Comparison of ENCODE assay signal across 28 mouse cellular contexts in genomic region chr4:46605451-46605850, GRCm38 (mm10).
"Had no signal": no experiment of that assay in that cellular context is flagged by ENCODE, and none has a peak within 500 bp of the region (broad histone marks: within the 10 kb centered on the region; RNA-seq: fewer than 3 reads in every experiment).

No protein-coding gene starts in this region.

- H3K9ac ChIP-seq: embryonic facial prominence, embryonic 15.5 days; forebrain, embryonic 12.5 days; forebrain, embryonic 13.5 days; forebrain, embryonic 15.5 days; forebrain, postnatal 0 days had no signal

- H3K27ac ChIP-seq: embryonic facial prominence, embryonic 12.5 days; embryonic facial prominence, embryonic 13.5 days; embryonic facial prominence, embryonic 15.5 days; forebrain, embryonic 10.5 days; forebrain, embryonic 12.5 days; forebrain, embryonic 13.5 days; forebrain, embryonic 15.5 days; gastrocnemius, adult 2 months; heart, adult 2 months had no signal

- ATAC-seq: forebrain, embryonic 13.5 days; forebrain, embryonic 14.5 days; forebrain, embryonic 15.5 days; forebrain, embryonic 16.5 days; forebrain, postnatal 0 days had no signal

- H3K4me2 ChIP-seq: embryonic facial prominence, embryonic 12.5 days; embryonic facial prominence, embryonic 13.5 days; embryonic facial prominence, embryonic 15.5 days; forebrain, embryonic 12.5 days; forebrain, embryonic 13.5 days; forebrain, embryonic 15.5 days had no signal

- H3K4me3 ChIP-seq: embryonic facial prominence, embryonic 10.5 days; embryonic facial prominence, embryonic 12.5 days; embryonic facial prominence, embryonic 13.5 days; embryonic facial prominence, embryonic 15.5 days; erythroblast, embryonic 14.5 days; forebrain, embryonic 10.5 days; forebrain, embryonic 12.5 days; forebrain, embryonic 13.5 days; forebrain, embryonic 15.5 days; gastrocnemius, adult 2 months; heart, adult 2 months had no signal

- H3K36me3 ChIP-seq: embryonic facial prominence, embryonic 10.5 days; embryonic facial prominence, embryonic 12.5 days; embryonic facial prominence, embryonic 13.5 days; embryonic facial prominence, embryonic 15.5 days; forebrain, embryonic 10.5 days; forebrain, embryonic 12.5 days; forebrain, embryonic 15.5 days had no signal

- H3K9me3 ChIP-seq: embryonic facial prominence, embryonic 10.5 days; embryonic facial prominence, embryonic 12.5 days; embryonic facial prominence, embryonic 13.5 days; embryonic facial prominence, embryonic 15.5 days; forebrain, embryonic 10.5 days; forebrain, embryonic 12.5 days; forebrain, embryonic 13.5 days; forebrain, embryonic 15.5 days had no signal

- DNase-seq: cerebellum, adult 2 months; cerebellum, adult 8-10 months; cerebellum, adult 9-10 months; cerebellum, adult 9-11 months; cerebellum, postnatal 10 days; cerebellum, postnatal 14 days; cerebellum, postnatal 25 days; cerebellum, postnatal 36 days; embryo, embryonic 11 days; forebrain, postnatal 0 days; gastrocnemius, adult 2 months; gastrocnemius, postnatal 10 days; gastrocnemius, postnatal 14 days; gastrocnemius, postnatal 25 days; gastrocnemius, postnatal 36 days; heart, adult 18-20 months; heart, adult 2 months had no signal
